Mouse (Mus musculus): ENCODE data around the gene Syne1.

- TF ChIP-seq CTCF (IDR thresholded peaks at IDR 0.05; ENCODE audit: low read depth): no peak
- peak; percentile 95 for TF ChIP-seq EP300 (IDR thresholded peaks at IDR 0.05; ENCODE audit: low read depth)
These were observed 42.2 kb upstream of the Syne1 start, which contains the start of gene Myct1 for GRCm38 (mm10) chr10:5593464-5593863.

Data from heart, postnatal 0 days (tissue).